Comparison of ENCODE assay signal across 17 mouse cellular contexts in the genomic region with DNA sequence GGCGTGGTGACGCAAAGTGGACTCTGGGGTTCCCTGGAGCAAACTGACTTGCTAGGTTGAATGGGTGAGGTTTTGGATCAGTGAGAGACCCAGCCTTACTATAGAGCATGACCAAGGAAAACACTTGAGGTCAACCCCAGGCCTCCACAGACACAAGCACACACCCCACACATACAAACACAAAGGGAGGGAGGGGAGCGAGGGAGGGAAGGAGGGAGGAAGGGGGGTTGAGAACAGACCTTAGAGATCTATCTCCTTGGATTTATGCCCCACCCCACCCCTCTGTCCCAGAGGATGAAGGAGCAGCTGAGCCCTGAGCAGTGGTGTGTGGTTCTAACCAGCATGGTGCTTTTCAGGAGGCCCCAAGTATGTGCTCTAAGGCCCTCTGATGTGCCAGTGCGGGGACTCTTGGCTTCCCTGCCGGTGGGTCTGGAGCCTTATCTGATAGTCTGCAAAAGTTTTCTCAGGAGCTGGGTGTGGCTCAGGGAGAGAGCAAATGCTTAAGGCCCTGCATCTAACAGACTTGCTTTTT. TPM values are rescaled to one million over a fixed set of nuclear protein-coding genes. Genes with fewer than 3 reads are reported as not detected.
A peak's percentile ranks its signal among the peaks of the same experiment; 100 is the strongest.
DNase-seq lines count a peak whose midpoint lies in the region; ATAC-seq lines count a peak whose summit lies in the region.
"Had no signal": no experiment of that assay in that cellular context is flagged by ENCODE, and none has a peak within 500 bp of the region (broad histone marks: within the 10 kb centered on the region; RNA-seq: fewer than 3 reads in every experiment).

No protein-coding gene starts in this region.

- WGBS in kidney, embryonic 15.5 days = 53% methylated on average over 5 of the region's 5 CpGs

- no peak overlapping the region for H3K9ac ChIP-seq in kidney, embryonic 15.5 days
- H3K9ac ChIP-seq: embryonic facial prominence, embryonic 13.5 days; forebrain, embryonic 12.5 days; hindbrain, embryonic 15.5 days had no signal

- no peak overlapping the region for H3K4me3 ChIP-seq in kidney, embryonic 15.5 days (replicated peaks)
- H3K4me3 ChIP-seq: embryonic facial prominence, embryonic 13.5 days; forebrain, embryonic 12.5 days; heart, adult 2 months; hindbrain, embryonic 15.5 days had no signal

- peak; percentile 36; the same call in 1 of the 2 replicates for ATAC-seq in kidney, embryonic 15.5 days (replicated peaks; ENCODE audit: low FRiP score)
- ATAC-seq: forebrain, embryonic 16.5 days; inflammation-experienced regulatory T-cells, adult 6 months had no signal

- H3K4me2 ChIP-seq in kidney, embryonic 15.5 days = no peak overlapping the region
- H3K4me2 ChIP-seq: embryonic facial prominence, embryonic 13.5 days; forebrain, embryonic 12.5 days; heart, embryonic 11.5 days; hindbrain, embryonic 15.5 days had no signal

- intact Hi-C loops in left cerebral cortex, postnatal 4 days (cut with DNase I) = no loop called here
- intact Hi-C loops in left cerebral cortex, postnatal 25 days (cut with DNase I) = no loop called here

- no peaks in the 10 kb centered on the region for H3K9me3 ChIP-seq in kidney, embryonic 15.5 days (replicated peaks)
- H3K9me3 ChIP-seq: embryonic facial prominence, embryonic 13.5 days; forebrain, embryonic 12.5 days; hindbrain, embryonic 15.5 days had no signal

- peak; percentile 13 to 29 for DNase-seq in cerebellum, postnatal 14 days
- no peak for DNase-seq in cerebellum, adult 11-12 months
- DNase-seq in kidney, postnatal 36 days = no peak
- peak; percentile 43 for DNase-seq in left cerebral cortex, postnatal 4 days
- DNase-seq in left cerebral cortex, postnatal 25 days (ENCODE audit: low spot score in 2 of 2) = no peak
- DNase-seq in urinary bladder, postnatal 4 days (ENCODE audit: low spot score in 2 of 2) = no peak
- DNase-seq: adrenal gland, adult 2 months; adrenal gland, postnatal 25 days; gastrocnemius, postnatal 10 days; heart, adult 2 months had no signal

- H3K36me3 ChIP-seq in kidney, embryonic 15.5 days = no peaks in the 10 kb centered on the region
- H3K36me3 ChIP-seq: embryonic facial prominence, embryonic 13.5 days; forebrain, embryonic 12.5 days; hindbrain, embryonic 15.5 days had no signal

- H3K4me1 ChIP-seq in kidney, embryonic 15.5 days = peaks cover 11% of the 10 kb centered on the region; the same call in 1 of the 2 replicates
- H3K4me1 ChIP-seq: embryonic facial prominence, embryonic 13.5 days; forebrain, embryonic 12.5 days had no signal

- no peak overlapping the region for H3K27ac ChIP-seq in kidney, embryonic 15.5 days
- H3K27ac ChIP-seq: embryonic facial prominence, embryonic 13.5 days; forebrain, embryonic 12.5 days; heart, adult 2 months; hindbrain, embryonic 15.5 days had no signal

- no peaks in the 10 kb centered on the region for H3K27me3 ChIP-seq in kidney, embryonic 15.5 days
- H3K27me3 ChIP-seq: embryonic facial prominence, embryonic 13.5 days; forebrain, embryonic 12.5 days; hindbrain, embryonic 15.5 days had no signal

RNA-seq across cellular contexts. Expression of a gene that starts 12.9 kb away (rescaled TPM):
- 0.78 and 0.91 TPM in 2 replicates for polyA plus RNA-seq in kidney, embryonic 15.5 days (2015; fragmentation: Nextera tagmentation; extraction: Ambion mirVana)
- total RNA-seq in left cerebral cortex, postnatal 4 days (2021) = 10 to 100 TPM; 61.6 to 62.1 TPM
- total RNA-seq in left cerebral cortex, postnatal 25 days (2021) = 100 to 1,000 TPM; 133 TPM
- polyA plus RNA-seq: inflammation-experienced regulatory T-cells, adult 6 months had no signal

RNA-seq across cellular contexts. Expression of a gene that starts 44.1 kb away (rescaled TPM):
- 0.49 and 0.64 TPM in 2 replicates for polyA plus RNA-seq in kidney, embryonic 15.5 days (2015; fragmentation: Nextera tagmentation; extraction: Ambion mirVana)
- 1 to 10 TPM in 1 of 2 experiments, under 1 TPM in 1; 0.93 to 1.3 TPM for total RNA-seq in left cerebral cortex, postnatal 4 days (2021)
- total RNA-seq in left cerebral cortex, postnatal 25 days (2021) = under 1 TPM; 0.25 to 0.39 TPM
- polyA plus RNA-seq: heart, embryonic 11.5 days; inflammation-experienced regulatory T-cells, adult 6 months had no signal

RNA-seq across cellular contexts. Expression of a gene that starts 44.2 kb away (rescaled TPM):
- polyA plus RNA-seq in kidney, embryonic 15.5 days (2015; fragmentation: Nextera tagmentation; extraction: Ambion mirVana) = 13.0 and 13.4 TPM in 2 replicates
- total RNA-seq in left cerebral cortex, postnatal 4 days (2021) = 10 to 100 TPM; 28.8 to 29.1 TPM
- 10 to 100 TPM; 28.8 to 32.5 TPM for total RNA-seq in left cerebral cortex, postnatal 25 days (2021)

Comparison
In these comparisons a context has a peak if more than half of its experiments do, and no peak if none do; other contexts are left out.
1. DNase-seq: peak in cerebellum, postnatal 14 days (2 of 2) and left cerebral cortex, postnatal 4 days (single experiment); none in cerebellum, adult 11-12 months (single experiment), kidney, postnatal 36 days (0 of 2), left cerebral cortex, postnatal 25 days (0 of 2) and urinary bladder, postnatal 4 days (0 of 2).